Mouse (Mus musculus) neural tube, embryonic 11.5 days (tissue): ENCODE measurements at regions not wholly inside any gene's neighbourhood (a gene's known extent, or its start where the extent isn't known, plus 50 kb on each side); places are given as distances from the start of the nearest gene placed in this dataset.

Experiments used
- ATAC-seq: fragments of 200-750 bp; cut with Nextera tagmentation; 2 replicates; pipeline ENCODE4 v1.8.0; 2017; ENCODE audit warnings: moderate number of reproducible peaks, mild to moderate bottlenecking, moderate TSS enrichment, moderate library complexity; ENCODE audit not compliant: insufficient read depth, low FRiP score, low TSS enrichment
- DNase-seq: peaks from one replicate; pipeline ENCODE4 v3.0.0-alpha.2; 2015; ENCODE audit warnings: low spot score
- H3K27ac ChIP-seq: fragments of 300-500 bp; sonication (generic); 2 replicates; pipeline ENCODE4 v1.5.1; 2014; ENCODE audit warnings: low read depth, mild to moderate bottlenecking, low read length
- H3K27me3 ChIP-seq: fragments of 300-500 bp; sonication (generic); 2 replicates; pipeline ENCODE4 v1.6.1; 2014; ENCODE audit warnings: mild to moderate bottlenecking, low read length, mixed read lengths; ENCODE audit not compliant: control insufficient read depth, insufficient read depth
- H3K36me3 ChIP-seq: fragments of 300-500 bp; sonication (generic); 2 replicates; pipeline ENCODE4 v1.6.1; 2014; ENCODE audit warnings: mild to moderate bottlenecking, low read length, moderate library complexity, mixed read lengths; ENCODE audit not compliant: control insufficient read depth, insufficient read depth
- H3K4me1 ChIP-seq: fragments of 300-500 bp; sonication (generic); 2 replicates; pipeline ENCODE4 v1.6.1; 2014; ENCODE audit warnings: low read length, mixed read lengths; ENCODE audit not compliant: control insufficient read depth, insufficient read depth
- H3K4me2 ChIP-seq: fragments of 300-500 bp; sonication (generic); 2 replicates; pipeline ENCODE4 v1.6.1; 2014; ENCODE audit warnings: low read depth, mild to moderate bottlenecking, moderate library complexity
- H3K4me3 ChIP-seq: fragments of 300-500 bp; sonication (generic); 2 replicates; pipeline ENCODE4 v1.5.1; 2014; ENCODE audit warnings: low read depth, low read length
- H3K9ac ChIP-seq: fragments of 300-500 bp; sonication (generic); 2 replicates; pipeline ENCODE4 v1.6.1; 2014; ENCODE audit warnings: mild to moderate bottlenecking, low read length
- H3K9me3 ChIP-seq: fragments of 300-500 bp; sonication (generic); 2 replicates; pipeline ENCODE4 v1.6.1; 2016; ENCODE audit warnings: low read length; ENCODE audit not compliant: control insufficient read depth
- WGBS: fragments of 180-500 bp; shearing (Covaris S2); extraction: QIAGEN DNeasy Blood & Tissue Kit; methylation state at CpG from one replicate; pipeline ENCODE4 v1.1.7; 2014; 5-methylcytosine and 5-hydroxymethylcytosine counted together

- 72% methylated on average over 3 of the region's 3 CpGs for WGBS
- H3K27me3 ChIP-seq, result no peaks in the 10 kb centered on the region
Observed at GRCm38 (mm10) chr11:84691410-84692148, 127.7 kb downstream of the Mrm1 start.

GRCm38 (mm10) chr11:84686473-84686872, 132.8 kb downstream of the Mrm1 start:
- Histone ChIP-seq H3K27ac (peak overlapping the region; percentile 10; the same call in 1 of the 2 replicates), H3K4me3 (no peak overlapping the region), H3K36me3 (no peaks in the 10 kb centered on the region), H3K9me3 (no peaks in the 10 kb centered on the region), H3K4me2 (no peak overlapping the region), H3K9ac (no peak overlapping the region), H3K27me3 (no peaks in the 10 kb centered on the region), H3K4me1 (0 out of 2 replicates have a peak, but pooled peaks cover 3% of the 10 kb centered on the region)
- WGBS, result 84% methylated on average over 9 of the region's 9 CpGs
- DNase-seq (no peak), ATAC-seq (no peak)

More at GRCm38 (mm10) chr11:84691410-84692148, 127.7 kb downstream of the Mrm1 start:
- no peak overlapping the region for H3K27ac ChIP-seq
- DNase-seq (no peak), ATAC-seq (no peak)
- no peak overlapping the region for H3K9ac ChIP-seq
- H3K36me3 ChIP-seq, result no peaks in the 10 kb centered on the region
- H3K4me1 ChIP-seq, result peaks cover 3% of the 10 kb centered on the region; the same call in 1 of the 2 replicates
- H3K9me3 ChIP-seq, result no peaks in the 10 kb centered on the region
- no peak overlapping the region for H3K4me2 ChIP-seq
- H3K4me3 ChIP-seq, result no peak overlapping the region

- no peak for DNase-seq
- 93% methylated on average over 3 of the region's 3 CpGs for WGBS
Observed at GRCm38 (mm10) chr11:84684325-84684724, 135.0 kb downstream of the Mrm1 start.

GRCm38 (mm10) chr11:84682931-84683330, 136.4 kb downstream of the Mrm1 start:
- no peaks in the 10 kb centered on the region for H3K27me3 ChIP-seq

More at GRCm38 (mm10) chr11:84684325-84684724, 135.0 kb downstream of the Mrm1 start:
- no peak overlapping the region for H3K9ac ChIP-seq
- no peaks in the 10 kb centered on the region for H3K9me3 ChIP-seq
- no peak for ATAC-seq
- H3K4me3 ChIP-seq, result no peak overlapping the region
- no peaks in the 10 kb centered on the region for H3K4me1 ChIP-seq
- H3K4me2 ChIP-seq, result no peak overlapping the region
- no peaks in the 10 kb centered on the region for H3K27me3 ChIP-seq
- H3K36me3 ChIP-seq, result no peaks in the 10 kb centered on the region
- H3K27ac ChIP-seq, result no peak overlapping the region

GRCm38 (mm10) chr11:84676377-84677078, 142.8 kb downstream of the Mrm1 start:
- no peak; the same call in 1 of the 2 replicates for ATAC-seq
- no peak overlapping the region for H3K27ac ChIP-seq
- no peak overlapping the region for H3K9ac ChIP-seq
- H3K27me3 ChIP-seq, result no peaks in the 10 kb centered on the region
- no peak overlapping the region for H3K4me2 ChIP-seq
- peak; percentile 56 for DNase-seq
- no peaks in the 10 kb centered on the region for H3K36me3 ChIP-seq
- H3K4me1 ChIP-seq, result peaks cover 12% of the 10 kb centered on the region; the same call in 1 of the 2 replicates
- no peaks in the 10 kb centered on the region for H3K9me3 ChIP-seq
- WGBS, result 19% methylated on average over 18 of the region's 18 CpGs
- no peak overlapping the region for H3K4me3 ChIP-seq

More at GRCm38 (mm10) chr11:84682931-84683330, 136.4 kb downstream of the Mrm1 start:
- ATAC-seq (no peak), DNase-seq (no peak)
- Histone ChIP-seq H3K36me3 (no peaks in the 10 kb centered on the region), H3K4me3 (no peak overlapping the region), H3K9me3 (no peaks in the 10 kb centered on the region), H3K9ac (no peak overlapping the region), H3K4me1 (peaks cover 5% of the 10 kb centered on the region; the same call in 1 of the 2 replicates), H3K4me2 (no peak overlapping the region), H3K27ac (no peak overlapping the region)
- 88% methylated on average over 13 of the region's 13 CpGs for WGBS

GRCm38 (mm10) chr11:84672841-84673473, 146.4 kb downstream of the Mrm1 start:
- H3K36me3 ChIP-seq, result no peaks in the 10 kb centered on the region
- H3K9ac ChIP-seq, result no peak overlapping the region
- 21% methylated on average over 18 of the region's 18 CpGs for WGBS
- H3K27me3 ChIP-seq, result no peaks in the 10 kb centered on the region
- H3K4me2 ChIP-seq, result no peak overlapping the region
- H3K4me1 ChIP-seq, result peaks cover 8% of the 10 kb centered on the region; the same call in 1 of the 2 replicates
- no peak overlapping the region for H3K4me3 ChIP-seq
- DNase-seq, result peak; percentile 34
- no peaks in the 10 kb centered on the region for H3K9me3 ChIP-seq
- H3K27ac ChIP-seq, result no peak overlapping the region
- no peak for ATAC-seq

- 78% methylated on average over 6 of the region's 6 CpGs for WGBS
- no peaks in the 10 kb centered on the region for H3K27me3 ChIP-seq
- H3K27ac ChIP-seq, result no peak overlapping the region
- H3K4me1 ChIP-seq, result peaks cover 3% of the 10 kb centered on the region; the same call in 1 of the 2 replicates
- no peak overlapping the region for H3K4me3 ChIP-seq
- no peak overlapping the region for H3K9ac ChIP-seq
- no peak overlapping the region for H3K4me2 ChIP-seq
- H3K36me3 ChIP-seq, result no peaks in the 10 kb centered on the region
- DNase-seq (no peak), ATAC-seq (no peak)
- no peaks in the 10 kb centered on the region for H3K9me3 ChIP-seq
Observed at GRCm38 (mm10) chr11:84671585-84671984, 146.2 kb upstream of the Lhx1 start.

GRCm38 (mm10) chr11:84667711-84668110, 142.4 kb upstream of the Lhx1 start:
- 77% methylated on average over 4 of the region's 4 CpGs for WGBS
- H3K4me2 ChIP-seq, result no peak overlapping the region
- no peak overlapping the region for H3K9ac ChIP-seq
- no peaks in the 10 kb centered on the region for H3K36me3 ChIP-seq
- H3K27ac ChIP-seq, result no peak overlapping the region
- no peaks in the 10 kb centered on the region for H3K4me1 ChIP-seq
- H3K4me3 ChIP-seq, result no peak overlapping the region
- no peaks in the 10 kb centered on the region for H3K27me3 ChIP-seq
- DNase-seq, result no peak
- no peak for ATAC-seq
- no peaks in the 10 kb centered on the region for H3K9me3 ChIP-seq
